In genomic region chr2:30415936-30416648, GRCm38 (mm10) we compare ENCODE assay signal across 8 mouse cellular contexts. TPM values are rescaled to one million over a fixed set of nuclear protein-coding genes. Genes with fewer than 3 reads are reported as not detected.
DNase-seq lines count a peak whose midpoint lies in the region; ATAC-seq lines count a peak whose summit lies in the region.

Ptpa (plus strand) TSS chr2:30416039.

- peak; percentile 67 for DNase-seq in WW6 (ENCODE audit: low read depth, low spot score)
- DNase-seq in gastrocnemius, postnatal 10 days: peak; percentile 95
- peak; percentile 96 for DNase-seq in induced T-regulatory cell, adult 2 months (ENCODE audit: low read depth)
- DNase-seq in left cerebral cortex, adult 9 months (ENCODE audit: low spot score in 2 of 2): peak; percentile 82 to 90
- peak; percentile 94 for DNase-seq in right cerebral cortex, postnatal 14 days
- peak; percentile 87 to 91 for DNase-seq in urinary bladder, postnatal 36 days (ENCODE audit: low spot score in 2 of 2)

- ATAC-seq in common myeloid progenitor, adult 5-6 weeks (replicated peaks; ENCODE audit: low read depth, poor library complexity, severe bottlenecking): peak; percentile 72
- ATAC-seq in megakaryocyte progenitor cell, adult 5-6 weeks (replicated peaks; ENCODE audit: poor library complexity): peak; percentile 59

RNA-seq across cellular contexts. Expression of gene Ptpa, which starts in this region (rescaled TPM):
- 46.4 and 76.0 TPM in 2 replicates for total RNA-seq in common myeloid progenitor, adult 5-6 weeks (2017)
- total RNA-seq in gastrocnemius, postnatal 10 days (2021): 100 to 1,000 TPM in 1 of 2 experiments, 10 to 100 TPM in 1; 95.1 to 101 TPM
- total RNA-seq in megakaryocyte progenitor cell, adult 5-6 weeks (2015): 75.9 and 90.4 TPM in 2 replicates
- 63.0 and 63.3 TPM in 2 replicates for total RNA-seq in megakaryocyte progenitor cell, adult 5-6 weeks (2017)

Comparison
In these comparisons a context has a peak if more than half of its experiments do, and no peak if none do; other contexts are left out.
1. Peak in every context shown above with its lines: DNase-seq and ATAC-seq.